Mouse (Mus musculus) neutrophil, adult 83 days (primary cell): ENCODE measurements around the gene Prl4a1. TPM values are rescaled to one million over a fixed set of nuclear protein-coding genes. Genes with fewer than 3 reads are reported as not detected.

Source experiments
- total RNA-seq, 2 experiments: library from RNA; stranded (reverse); gene quantifications; one replicate each; pipeline ENCODE4 v1.2.4; 2023

Prl4a1 gene
- not detected for total RNA-seq

DNA sequence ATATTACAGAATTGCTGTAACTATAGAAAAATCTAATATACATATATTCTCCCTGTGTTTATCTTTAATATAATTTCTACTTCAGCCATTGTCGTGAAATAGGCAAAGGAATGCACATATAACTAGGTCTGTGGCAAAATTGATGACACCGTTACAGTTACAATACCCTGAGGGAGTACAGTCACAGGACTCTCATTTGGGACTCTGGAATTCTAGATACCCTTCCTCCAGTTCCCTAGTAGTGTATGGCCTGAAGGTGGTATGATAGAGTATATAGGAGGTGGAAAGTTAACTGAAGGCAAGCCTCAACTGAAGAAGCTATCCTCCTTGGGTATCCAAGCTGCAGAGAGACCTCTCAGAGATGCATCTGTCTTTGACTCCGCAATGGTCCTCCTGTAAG is at the start of gene Prl4a1:
Gene Prl4a1 (plus strand): TSS at position 301 of the 400 bp plus-strand sequence.

Other genes starting within 250 kb of the Prl4a1 start
- not detected for gene Prl7c1, start 235.4 kb upstream of the Prl4a1 start, total RNA-seq
- not detected for gene Prl2a1, start 214.6 kb upstream of the Prl4a1 start, total RNA-seq
- not detected for gene Prl2c1, start 166.9 kb upstream of the Prl4a1 start, total RNA-seq
- not detected for gene Prl5a1, start 126.3 kb downstream of the Prl4a1 start, total RNA-seq
- gene Gm11361, start 241.3 kb downstream of the Prl4a1 start, total RNA-seq = 100 to 1,000 TPM; 129 to 131 TPM